Mouse (Mus musculus) liver, embryonic 14.5 days (tissue): Measurements from ENCODE around the gene Clstn2.

Source experiments
- CTCF ChIP-seq: IDR thresholded peaks from 2 replicates; pipeline ENCODE4 v1.5.1; 2016; ENCODE audit warnings: antibody characterized with exemption, low read depth, control low read depth
- EP300 ChIP-seq: IDR thresholded peaks from 2 replicates; pipeline ENCODE4 v1.6.1; 2016; ENCODE audit warnings: antibody characterized with exemption, low read depth

- TF ChIP-seq CTCF (no peak), EP300 (no peak)
Observed at GRCm38 (mm10) chr9:97974801-97975347, 58.1 kb downstream of the Clstn2 start.
